Mouse (Mus musculus) megakaryocyte-erythroid progenitor cell, adult 5-6 weeks (primary cell): ENCODE results near the gene Bod1. TPM values are rescaled to one million over a fixed set of nuclear protein-coding genes. Genes with fewer than 3 reads are reported as not detected.

ENCODE experiments used
- ATAC-seq: replicated peaks from 2 replicates; pipeline ENCODE4 v1.8.0; 2016; ENCODE audit warnings: mild to moderate bottlenecking, inconsistent platforms; ENCODE audit not compliant: severe bottlenecking, poor library complexity, low FRiP score, low TSS enrichment
- total RNA-seq, 2 experiments: library from RNA; stranded (forward) in 1 of 2; stranded (reverse) in 1 of 2; fragments of 200-1000, 215-1000 nt in 1 of 2; fragments of >200 nt in 1 of 2; fragmentation: Nextera tagmentation in 1 of 2; gene quantifications; 2 replicates each; pipeline ENCODE4 v1.2.3; 2014 to 2017

Bod1 gene
- total RNA-seq, 2 experiments from 2014 or later: 8.6 to 12.2 TPM

GRCm38 (mm10) chr11:31672170-31672563 lies 482 bp upstream of the Bod1 start:
- no peak for ATAC-seq

DNA sequence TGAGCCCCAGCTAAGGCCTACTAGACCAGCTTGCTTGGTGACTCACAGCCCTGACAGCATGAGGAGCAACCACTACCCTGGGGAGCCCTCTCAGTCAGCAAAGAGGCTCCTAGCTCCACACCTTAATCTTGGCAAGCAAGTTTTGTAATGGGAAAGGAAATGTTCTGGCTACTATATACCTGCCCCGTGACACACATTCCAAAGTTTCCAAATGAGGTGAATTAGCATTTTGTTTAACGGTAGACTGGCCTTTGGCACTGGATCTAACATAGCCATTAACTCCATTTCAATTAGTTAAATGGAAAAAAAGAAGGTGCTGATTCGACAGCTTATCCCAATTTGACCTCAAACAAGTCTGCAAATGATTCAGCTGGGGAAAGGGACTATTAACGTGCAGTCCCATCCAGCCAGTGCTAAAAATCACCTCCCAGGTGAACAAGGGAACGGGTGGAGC lies 1.2 kb downstream of the Bod1 start:
- ATAC-seq: 0 out of 2 replicates have a peak, but pooled peaks have one; percentile 22

GRCm38 (mm10) chr11:31669172-31669869 lies 2.4 kb downstream of the Bod1 start:
- ATAC-seq: no peak

GRCm38 (mm10) chr11:31664186-31664585 lies 7.5 kb downstream of the Bod1 start:
- peak; percentile 70; the same call in 1 of the 2 replicates for ATAC-seq

DNA sequence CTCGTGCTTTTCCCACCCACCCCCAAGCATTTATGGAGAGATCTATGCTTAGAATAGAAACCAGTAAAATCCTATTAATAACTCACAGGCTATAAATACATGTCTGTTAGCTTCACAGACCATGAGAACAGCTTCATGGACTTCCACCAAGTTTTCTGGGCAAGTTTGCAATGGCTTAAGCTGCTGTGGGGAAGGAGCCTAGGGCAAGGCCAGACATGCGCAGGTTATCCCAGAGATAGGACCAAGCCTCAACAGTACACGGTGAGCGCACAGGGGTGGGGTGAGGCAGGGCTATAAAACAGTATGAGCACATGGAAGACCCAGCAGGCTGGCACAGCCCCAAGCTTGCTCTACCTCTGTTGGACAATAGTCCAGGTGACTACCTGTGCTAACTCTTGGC lies 8.2 kb downstream of the Bod1 start:
- no peak for ATAC-seq

GRCm38 (mm10) chr11:31662872-31663446 lies 8.7 kb downstream of the Bod1 start:
- ATAC-seq: no peak

GRCm38 (mm10) chr11:31662214-31662613 lies 9.5 kb downstream of the Bod1 start:
- no peak for ATAC-seq

DNA sequence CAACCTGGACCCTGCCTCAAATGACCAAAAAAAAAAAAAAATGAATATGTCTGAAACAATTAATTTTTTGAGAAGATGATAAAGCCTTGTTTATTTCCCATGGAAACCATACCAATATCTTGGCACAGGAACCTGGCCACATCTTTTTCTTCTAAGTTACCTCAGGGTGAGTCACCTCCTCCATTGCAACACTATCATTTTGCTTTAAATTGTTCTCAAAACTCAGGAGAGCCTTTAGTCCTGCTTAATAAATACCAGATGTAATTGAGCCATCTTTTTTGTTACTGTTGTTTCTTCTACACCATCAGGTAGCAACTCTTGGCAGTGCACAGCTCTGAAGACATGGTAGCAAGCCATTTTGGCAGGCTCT lies 13.9 kb downstream of the Bod1 start:
- no peak for ATAC-seq

GRCm38 (mm10) chr11:31657168-31657805 lies 14.4 kb downstream of the Bod1 start:
- no peak for ATAC-seq

- ATAC-seq: no peak
Observed at GRCm38 (mm10) chr11:31649507-31649906, 22.2 kb downstream of the Bod1 start.

DNA sequence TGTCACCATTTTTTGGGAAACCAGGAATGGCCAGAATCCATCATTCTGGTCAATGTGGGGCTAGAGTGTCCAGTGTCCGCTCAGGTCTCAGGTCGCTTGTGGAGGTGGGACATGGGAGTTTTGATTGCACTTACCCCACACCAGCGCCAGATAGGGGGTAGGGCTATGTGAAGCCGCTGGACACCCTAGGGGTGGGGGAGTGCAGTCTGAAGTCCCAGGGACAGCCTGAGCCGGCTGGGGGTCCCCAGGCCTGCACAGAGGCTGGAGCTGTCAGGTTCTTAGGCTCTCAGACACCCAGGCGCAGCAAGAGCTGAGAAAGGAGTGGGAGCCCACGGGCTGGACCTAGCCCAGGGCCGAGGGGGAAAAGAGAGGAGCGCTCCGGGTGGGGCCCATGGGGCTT lies 24.4 kb downstream of the Bod1 start:
- ATAC-seq: 0 out of 2 replicates have a peak, but pooled peaks have one; percentile 14

- ATAC-seq: no peak
Observed at GRCm38 (mm10) chr11:31646571-31646970, 25.1 kb downstream of the Bod1 start.

DNA sequence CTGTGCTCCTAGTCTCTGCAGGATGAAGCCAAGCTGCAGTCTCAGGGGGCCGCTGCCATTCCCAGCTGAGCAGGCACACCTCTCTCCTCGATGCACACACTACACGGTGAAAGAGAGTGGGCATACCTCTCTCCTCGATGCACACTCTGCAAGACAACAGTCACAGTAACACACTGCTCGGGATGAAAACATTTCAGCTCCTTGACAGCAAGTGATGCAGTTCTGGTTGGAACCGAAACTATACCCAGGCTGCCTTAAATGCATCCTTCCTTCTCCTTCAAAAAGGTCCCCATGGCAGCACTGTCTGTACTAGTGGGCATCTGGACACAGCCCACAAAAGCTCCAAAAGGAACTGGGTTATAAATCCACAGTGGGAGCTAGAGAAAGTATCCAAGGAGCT lies 28.6 kb downstream of the Bod1 start:
- ATAC-seq: no peak

- ATAC-seq: no peak
Observed at GRCm38 (mm10) chr11:31641066-31641810, 30.4 kb downstream of the Bod1 start.

DNA sequence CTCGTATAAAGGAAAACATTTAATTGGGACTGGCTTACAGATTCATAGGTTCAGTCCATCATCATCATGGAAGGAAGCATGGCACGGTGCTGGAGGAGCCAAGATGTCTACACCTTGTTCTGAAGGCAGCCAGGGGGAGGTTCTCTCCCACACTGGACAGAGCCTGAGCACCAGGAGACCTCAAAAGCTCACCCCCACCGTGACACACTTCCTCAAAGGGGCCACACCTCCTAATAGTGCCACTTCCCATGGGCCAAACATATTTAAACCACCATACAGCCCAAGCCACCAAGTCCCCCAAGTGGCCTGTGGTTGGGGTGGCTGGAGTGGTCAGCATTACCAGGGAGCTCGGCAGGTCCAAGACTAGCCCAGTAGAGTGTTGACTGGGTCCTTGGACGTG lies 31.5 kb downstream of the Bod1 start:
- ATAC-seq: no peak

- peak; percentile 96 for ATAC-seq
Observed at GRCm38 (mm10) chr11:31637788-31638373, 33.8 kb downstream of the Bod1 start.

DNA sequence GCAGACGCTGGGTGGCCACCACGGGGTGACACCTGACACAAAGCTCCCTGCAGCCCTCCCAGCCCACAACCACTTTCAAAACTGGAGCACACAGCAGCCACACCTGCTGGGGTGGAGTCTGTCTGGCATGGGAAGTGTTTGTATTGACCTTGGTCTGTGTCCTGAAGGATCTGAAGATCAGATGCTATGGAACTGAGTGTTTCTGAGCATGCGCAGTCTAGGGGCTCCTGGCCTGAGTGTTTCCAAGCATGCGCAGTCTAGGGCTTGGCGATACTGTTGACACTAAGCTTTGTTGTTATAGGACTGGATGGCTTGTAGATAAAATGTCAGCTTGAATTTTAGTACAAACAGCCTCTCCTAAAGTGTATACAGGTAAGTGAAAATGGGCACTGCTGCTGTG lies 43.0 kb downstream of the Bod1 start:
- ATAC-seq: no peak

GRCm38 (mm10) chr11:31620796-31621195 lies 50.9 kb downstream of the Bod1 start:
- ATAC-seq: no peak

DNA sequence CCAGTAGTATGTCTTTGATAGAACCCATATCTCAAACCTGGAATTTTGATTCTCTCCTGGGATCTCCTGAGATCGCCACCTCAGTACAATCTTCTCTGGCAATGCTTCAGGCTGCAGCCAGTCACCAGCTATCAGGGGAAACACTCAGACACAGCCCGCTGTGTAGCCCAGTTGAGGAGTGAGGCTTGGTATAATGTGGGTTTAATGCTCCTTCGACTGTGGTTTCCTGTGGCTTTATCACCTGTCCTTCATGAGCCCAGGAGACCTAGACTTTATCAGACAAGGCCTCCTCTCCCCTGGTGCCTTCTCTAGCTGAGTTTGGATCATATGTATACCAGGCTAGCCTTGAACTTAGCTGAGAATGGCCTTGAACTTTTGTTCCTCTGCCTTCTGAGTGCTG lies 53.9 kb downstream of the Bod1 start:
- ATAC-seq: peak; percentile 74

DNA sequence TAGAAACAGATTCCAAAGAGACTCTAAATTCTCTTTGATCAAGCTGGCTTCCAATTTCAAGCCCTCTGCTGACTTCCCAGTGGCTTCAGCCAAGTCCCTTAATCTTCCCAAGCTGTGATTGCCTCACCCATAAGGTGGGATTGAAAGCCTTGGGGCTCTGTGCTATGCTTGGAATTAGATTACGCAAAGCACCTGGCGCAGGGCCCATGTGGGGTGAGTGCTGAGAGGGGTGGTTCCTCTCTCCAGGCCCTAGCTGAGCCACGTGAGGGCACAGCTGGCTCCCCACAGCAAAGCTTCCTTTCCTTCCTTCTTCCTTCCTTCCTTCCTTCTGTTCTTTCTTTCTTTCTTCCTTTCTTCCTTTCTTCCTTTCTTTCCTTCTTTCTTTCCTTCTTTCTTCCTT lies 54.4 kb downstream of the Bod1 start:
- no peak for ATAC-seq
